Mouse (Mus musculus): ENCODE measurements around the gene Camsap1. TPM values are rescaled to one million over a fixed set of nuclear protein-coding genes. Genes with fewer than 3 reads are reported as not detected.

Gene Camsap1
- polyA plus RNA-seq, 1 experiment, result 63.0 TPM

- H3K4me3 ChIP-seq (ENCODE audit: low read depth, low read length), result no peak overlapping the region
- no peak overlapping the region for H3K9ac ChIP-seq (ENCODE audit: low read depth, poor library complexity, severe bottlenecking)
- H3K4me1 ChIP-seq (ENCODE audit: control insufficient read depth, insufficient read depth, low read length), result peaks cover 1% of the 10 kb centered on the region
- no peak for TF ChIP-seq CTCF (IDR thresholded peaks at IDR 0.05; ENCODE audit: low read depth, low read length)
- TF ChIP-seq POLR2A (IDR thresholded peaks at IDR 0.05; ENCODE audit: insufficient read depth, low read length), result no peak
- TF ChIP-seq EP300 (IDR thresholded peaks at IDR 0.05; ENCODE audit: insufficient read depth, low read depth, low read length), result no peak
- 0 out of 2 replicates have a peak, but pooled peaks cover 4% of the 10 kb centered on the region for H3K36me3 ChIP-seq (ENCODE audit: control insufficient read depth, insufficient read depth, low read length, poor library complexity, severe bottlenecking)
- no peaks in the 10 kb centered on the region for H3K9me3 ChIP-seq (replicated peaks; ENCODE audit: control insufficient read depth, insufficient read depth, low read length, poor library complexity, severe bottlenecking)
- H3K27ac ChIP-seq (ENCODE audit: insufficient read depth, low read length), result no peak overlapping the region
- H3K27me3 ChIP-seq (ENCODE audit: control insufficient read depth, insufficient read depth, low read length, poor library complexity, severe bottlenecking), result no peaks in the 10 kb centered on the region
These were observed 5.4 kb downstream of the Camsap1 start for GRCm38 (mm10) chr2:25977587-25978239.

GRCm38 (mm10) chr2:25975141-25975770 is 7.8 kb downstream of the Camsap1 start:
- Histone ChIP-seq H3K4me1 (ENCODE audit: control insufficient read depth, insufficient read depth, low read length) (peaks cover 1% of the 10 kb centered on the region), H3K9me3 (replicated peaks; ENCODE audit: control insufficient read depth, insufficient read depth, low read length, poor library complexity, severe bottlenecking) (no peaks in the 10 kb centered on the region), H3K27me3 (ENCODE audit: control insufficient read depth, insufficient read depth, low read length, poor library complexity, severe bottlenecking) (no peaks in the 10 kb centered on the region), H3K27ac (ENCODE audit: insufficient read depth, low read length) (no peak overlapping the region), H3K36me3 (ENCODE audit: control insufficient read depth, insufficient read depth, low read length, poor library complexity, severe bottlenecking) (0 out of 2 replicates have a peak, but pooled peaks cover 4% of the 10 kb centered on the region), H3K4me3 (ENCODE audit: low read depth, low read length) (no peak overlapping the region), H3K9ac (ENCODE audit: low read depth, poor library complexity, severe bottlenecking) (no peak overlapping the region)
- TF ChIP-seq POLR2A (IDR thresholded peaks at IDR 0.05; ENCODE audit: insufficient read depth, low read length) (no peak), CTCF (IDR thresholded peaks at IDR 0.05; ENCODE audit: low read depth, low read length) (no peak), EP300 (IDR thresholded peaks at IDR 0.05; ENCODE audit: insufficient read depth, low read depth, low read length) (no peak)

DNA sequence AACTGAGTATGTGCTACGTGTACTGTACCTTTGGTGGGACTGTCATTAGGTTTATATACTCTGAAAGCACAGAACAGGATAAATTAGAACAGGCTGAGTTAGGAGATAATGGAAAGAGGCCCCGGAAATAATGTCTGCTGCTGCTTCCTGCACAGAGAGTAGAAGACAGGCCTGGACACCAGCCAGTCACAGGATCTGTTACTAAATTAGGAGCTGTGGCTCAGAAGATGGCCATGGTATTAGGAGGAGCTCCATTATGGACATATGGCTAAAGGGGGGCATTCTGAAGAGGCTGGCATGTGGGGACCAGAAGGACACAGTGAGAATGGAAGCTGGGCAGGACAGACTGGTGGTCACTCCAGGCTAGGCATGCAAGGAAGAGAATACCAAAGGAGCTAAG is 12.7 kb downstream of the Camsap1 start:
- TF ChIP-seq POLR2A (IDR thresholded peaks at IDR 0.05; ENCODE audit: insufficient read depth, low read length), result no peak
- TF ChIP-seq EP300 (IDR thresholded peaks at IDR 0.05; ENCODE audit: insufficient read depth, low read depth, low read length), result no peak
- no peak for TF ChIP-seq CTCF (IDR thresholded peaks at IDR 0.05; ENCODE audit: low read depth, low read length)
- H3K36me3 ChIP-seq (ENCODE audit: control insufficient read depth, insufficient read depth, low read length, poor library complexity, severe bottlenecking), result peaks cover 6% of the 10 kb centered on the region

DNA sequence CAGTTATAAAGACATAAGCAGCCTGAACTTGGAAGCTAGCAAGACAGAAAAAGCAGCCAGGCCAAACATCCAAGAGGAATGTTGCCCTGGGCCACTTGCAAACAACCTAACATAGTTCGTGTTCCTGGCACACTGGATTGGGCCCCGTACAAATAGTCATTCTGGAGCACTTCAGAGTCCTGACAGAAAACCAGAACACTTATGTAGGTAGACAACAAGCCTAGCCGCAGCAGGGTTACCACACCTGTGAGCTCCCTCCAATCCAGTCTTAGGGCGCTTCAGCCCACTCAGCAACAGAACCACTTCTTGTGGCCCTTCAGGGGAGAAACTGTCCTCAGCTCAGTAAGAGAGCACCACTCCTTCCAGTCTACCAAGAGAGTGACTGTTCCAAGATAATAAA is 13.8 kb downstream of the Camsap1 start:
- no peaks in the 10 kb centered on the region for H3K27me3 ChIP-seq (ENCODE audit: control insufficient read depth, insufficient read depth, low read length, poor library complexity, severe bottlenecking)
- TF ChIP-seq CTCF (IDR thresholded peaks at IDR 0.05; ENCODE audit: low read depth, low read length) (no peak), POLR2A (IDR thresholded peaks at IDR 0.05; ENCODE audit: insufficient read depth, low read length) (no peak), EP300 (IDR thresholded peaks at IDR 0.05; ENCODE audit: insufficient read depth, low read depth, low read length) (no peak)
- no peak overlapping the region for H3K27ac ChIP-seq (ENCODE audit: insufficient read depth, low read length)
- no peak overlapping the region for H3K9ac ChIP-seq (ENCODE audit: low read depth, poor library complexity, severe bottlenecking)
- peaks cover 14% of the 10 kb centered on the region for H3K36me3 ChIP-seq (ENCODE audit: control insufficient read depth, insufficient read depth, low read length, poor library complexity, severe bottlenecking)
- H3K4me3 ChIP-seq (ENCODE audit: low read depth, low read length), result no peak overlapping the region
- no peaks in the 10 kb centered on the region for H3K9me3 ChIP-seq (replicated peaks; ENCODE audit: control insufficient read depth, insufficient read depth, low read length, poor library complexity, severe bottlenecking)
- no peaks in the 10 kb centered on the region for H3K4me1 ChIP-seq (ENCODE audit: control insufficient read depth, insufficient read depth, low read length)

More for the DNA sequence above, 12.7 kb downstream of the Camsap1 start:
- no peak overlapping the region for H3K9ac ChIP-seq (ENCODE audit: low read depth, poor library complexity, severe bottlenecking)
- H3K4me1 ChIP-seq (ENCODE audit: control insufficient read depth, insufficient read depth, low read length), result no peaks in the 10 kb centered on the region
- no peaks in the 10 kb centered on the region for H3K9me3 ChIP-seq (replicated peaks; ENCODE audit: control insufficient read depth, insufficient read depth, low read length, poor library complexity, severe bottlenecking)
- no peak overlapping the region for H3K4me3 ChIP-seq (ENCODE audit: low read depth, low read length)
- no peaks in the 10 kb centered on the region for H3K27me3 ChIP-seq (ENCODE audit: control insufficient read depth, insufficient read depth, low read length, poor library complexity, severe bottlenecking)
- H3K27ac ChIP-seq (ENCODE audit: insufficient read depth, low read length), result no peak overlapping the region

GRCm38 (mm10) chr2:25949291-25949690 is 33.8 kb downstream of the Camsap1 start:
- Histone ChIP-seq H3K9ac (ENCODE audit: low read depth, poor library complexity, severe bottlenecking) (no peak overlapping the region), H3K9me3 (replicated peaks; ENCODE audit: control insufficient read depth, insufficient read depth, low read length, poor library complexity, severe bottlenecking) (no peaks in the 10 kb centered on the region), H3K4me3 (ENCODE audit: low read depth, low read length) (no peak overlapping the region), H3K36me3 (ENCODE audit: control insufficient read depth, insufficient read depth, low read length, poor library complexity, severe bottlenecking) (peaks cover 20% of the 10 kb centered on the region), H3K4me1 (ENCODE audit: control insufficient read depth, insufficient read depth, low read length) (no peaks in the 10 kb centered on the region), H3K27ac (ENCODE audit: insufficient read depth, low read length) (no peak overlapping the region), H3K27me3 (ENCODE audit: control insufficient read depth, insufficient read depth, low read length, poor library complexity, severe bottlenecking) (no peaks in the 10 kb centered on the region)
- TF ChIP-seq CTCF (IDR thresholded peaks at IDR 0.05; ENCODE audit: low read depth, low read length), result no peak
- TF ChIP-seq POLR2A (IDR thresholded peaks at IDR 0.05; ENCODE audit: insufficient read depth, low read length), result no peak
- no peak for TF ChIP-seq EP300 (IDR thresholded peaks at IDR 0.05; ENCODE audit: insufficient read depth, low read depth, low read length)

- Histone ChIP-seq H3K9ac (ENCODE audit: low read depth, poor library complexity, severe bottlenecking) (no peak overlapping the region), H3K36me3 (ENCODE audit: control insufficient read depth, insufficient read depth, low read length, poor library complexity, severe bottlenecking) (peaks cover 27% of the 10 kb centered on the region), H3K9me3 (replicated peaks; ENCODE audit: control insufficient read depth, insufficient read depth, low read length, poor library complexity, severe bottlenecking) (no peaks in the 10 kb centered on the region), H3K27ac (ENCODE audit: insufficient read depth, low read length) (no peak overlapping the region), H3K27me3 (ENCODE audit: control insufficient read depth, insufficient read depth, low read length, poor library complexity, severe bottlenecking) (no peaks in the 10 kb centered on the region), H3K4me1 (ENCODE audit: control insufficient read depth, insufficient read depth, low read length) (no peaks in the 10 kb centered on the region), H3K4me3 (ENCODE audit: low read depth, low read length) (no peak overlapping the region)
- TF ChIP-seq POLR2A (IDR thresholded peaks at IDR 0.05; ENCODE audit: insufficient read depth, low read length) (no peak), CTCF (IDR thresholded peaks at IDR 0.05; ENCODE audit: low read depth, low read length) (no peak)
These were observed 35.1 kb downstream of the Camsap1 start for GRCm38 (mm10) chr2:25947950-25948349.

Data from ES-Bruce4 (cell line).